Mouse (Mus musculus): Measurements from ENCODE around the gene Gm20661.

The Gm20661 gene

GRCm38 (mm10) chr9:107982681-107983346, at the start of gene Gm20661:
TSS of gene Gm20661 (plus strand) at chr9:107983058.
- DNase-seq (ENCODE audit: extremely low read depth, insufficient read length, low spot score), result no peak

DNA sequence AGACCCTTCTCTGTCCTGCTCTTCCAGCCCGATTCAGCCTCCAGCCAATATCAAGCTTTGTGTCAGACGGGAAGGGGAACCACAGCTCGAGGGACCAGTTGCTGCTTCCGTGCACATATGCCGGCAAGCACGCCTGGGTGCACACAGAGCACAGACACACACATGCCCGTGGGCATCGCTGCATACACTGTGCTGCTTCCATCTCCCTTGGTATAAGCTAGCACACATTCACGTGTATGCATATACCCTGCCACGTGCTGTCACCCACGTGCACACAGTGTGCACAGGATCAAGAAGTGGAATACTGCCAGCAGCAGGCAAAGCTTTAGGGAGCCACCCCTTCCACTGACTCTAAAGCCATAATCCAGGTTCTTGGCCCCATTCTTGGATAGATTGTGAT, 48.7 kb upstream of the Gm20661 start:
- no peak for DNase-seq (ENCODE audit: extremely low read depth, insufficient read length, low spot score)

DNA sequence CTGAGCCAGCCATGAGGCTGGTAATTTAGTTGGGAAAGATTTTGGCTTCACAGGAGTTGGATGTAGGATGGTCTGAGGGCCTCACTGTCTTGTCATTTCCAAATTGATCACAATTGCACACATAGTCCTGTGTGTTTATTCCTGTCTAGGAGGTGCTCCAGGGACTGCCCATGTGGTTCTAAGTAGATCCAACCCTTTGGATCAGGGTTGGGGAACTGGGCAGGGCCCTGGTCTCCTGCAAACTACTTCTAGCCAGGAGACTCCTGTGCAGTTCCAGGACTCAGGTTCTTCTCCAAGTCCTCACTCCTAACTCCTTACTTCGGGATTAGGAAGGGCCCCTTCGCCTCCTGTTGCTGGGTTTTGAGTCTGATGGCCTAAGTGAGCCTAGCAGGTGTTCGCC, 47.5 kb upstream of the Gm20661 start, which contains the start of gene Camkv:
Gene Camkv (plus strand): TSS at position 301 of the 400 bp plus-strand sequence.
- DNase-seq (ENCODE audit: extremely low read depth, insufficient read length, low spot score), result no peak

- no peak for DNase-seq (ENCODE audit: extremely low read depth, insufficient read length, low spot score)
Measured at GRCm38 (mm10) chr9:107935790-107936214, 47.1 kb upstream of the Gm20661 start.

GRCm38 (mm10) chr9:107936215-107936822, 46.5 kb upstream of the Gm20661 start:
- DNase-seq (ENCODE audit: extremely low read depth, insufficient read length, low spot score), result no peak

- DNase-seq (ENCODE audit: extremely low read depth, insufficient read length, low spot score), result no peak
Measured at GRCm38 (mm10) chr9:107936831-107937230, 46.0 kb upstream of the Gm20661 start.

DNA sequence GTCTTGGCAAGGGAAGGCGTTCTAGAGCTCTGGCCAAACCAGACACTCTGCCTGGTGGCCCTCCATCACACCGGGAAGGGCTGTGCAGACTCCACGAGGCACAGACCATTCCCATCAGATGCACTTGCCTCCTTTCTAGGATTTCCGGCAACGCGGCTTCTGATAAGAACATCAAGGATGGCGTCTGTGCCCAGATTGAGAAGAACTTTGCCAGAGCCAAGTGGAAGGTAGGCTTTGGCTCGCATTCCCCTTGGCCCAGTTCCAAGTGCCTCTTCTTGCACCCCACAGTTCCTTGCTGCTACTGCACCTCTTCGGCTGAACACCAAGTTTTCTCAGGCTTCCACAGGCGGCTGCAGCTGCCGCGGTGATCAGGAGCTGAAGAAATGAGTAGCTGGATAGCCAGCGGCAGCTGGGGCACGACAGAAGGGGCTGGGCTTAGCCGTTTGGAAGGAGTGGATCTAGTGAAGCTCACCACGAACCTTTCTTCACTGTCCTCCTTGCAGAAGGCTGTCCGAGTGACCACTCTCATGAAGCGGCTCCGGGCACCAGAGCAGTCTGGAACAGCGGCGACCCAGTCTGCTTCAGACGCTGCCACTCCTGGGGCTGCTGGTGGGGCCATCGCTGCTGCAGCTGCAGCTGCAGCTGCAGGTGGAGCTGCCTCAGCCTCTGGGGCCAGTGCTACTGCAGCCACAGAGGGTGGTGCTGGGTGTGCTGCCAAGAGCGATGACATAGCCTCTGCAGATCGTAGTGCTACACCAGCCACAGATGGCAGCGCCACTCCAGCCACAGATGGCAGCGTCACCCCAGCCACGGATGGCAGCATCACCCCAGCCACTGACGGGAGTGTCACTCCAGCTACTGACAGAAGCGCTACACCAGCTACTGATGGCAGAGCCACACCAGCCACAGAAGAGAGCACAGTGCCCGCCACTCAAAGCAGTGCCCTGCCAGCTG, 35.3 kb upstream of the Gm20661 start:
- DNase-seq (ENCODE audit: extremely low read depth, insufficient read length, low spot score), result peak; percentile 89

DNA sequence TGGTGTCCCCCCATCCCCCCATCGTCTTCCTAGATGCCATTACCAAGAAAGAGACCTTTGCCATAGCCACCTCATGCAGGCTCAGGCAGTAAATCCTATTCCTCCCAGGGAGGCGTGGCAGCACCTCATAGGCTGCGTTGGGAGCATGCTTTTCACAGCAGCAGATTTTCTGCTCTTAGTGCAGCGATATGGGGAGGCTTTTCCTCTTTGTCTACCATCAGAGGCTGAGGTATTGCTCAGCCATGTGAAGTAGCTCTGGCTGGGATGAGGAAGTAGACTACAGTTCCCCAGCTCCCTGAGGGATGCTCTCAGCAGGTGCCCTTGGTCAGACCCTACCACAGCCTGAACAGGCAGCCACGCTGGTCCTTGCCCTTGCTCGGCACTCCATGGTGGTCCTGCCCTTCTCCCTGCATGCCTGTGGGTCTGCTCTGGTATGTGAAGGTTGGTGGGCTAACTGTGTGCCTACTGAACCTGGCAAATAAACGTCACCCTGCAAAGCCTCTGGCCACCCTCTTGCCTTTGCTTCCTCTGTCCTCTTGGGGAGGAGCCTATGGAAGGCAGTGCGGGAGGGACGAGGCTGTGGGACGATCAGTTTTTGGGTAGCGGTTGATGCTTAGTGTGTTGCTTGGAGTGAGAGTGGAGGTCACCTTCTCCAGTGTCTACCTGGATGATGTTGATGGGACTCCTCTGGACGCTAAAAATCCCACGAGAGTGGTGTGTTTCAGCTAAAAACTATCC, 33.5 kb upstream of the Gm20661 start:
- no peak for DNase-seq (ENCODE audit: extremely low read depth, insufficient read length, low spot score)

DNA sequence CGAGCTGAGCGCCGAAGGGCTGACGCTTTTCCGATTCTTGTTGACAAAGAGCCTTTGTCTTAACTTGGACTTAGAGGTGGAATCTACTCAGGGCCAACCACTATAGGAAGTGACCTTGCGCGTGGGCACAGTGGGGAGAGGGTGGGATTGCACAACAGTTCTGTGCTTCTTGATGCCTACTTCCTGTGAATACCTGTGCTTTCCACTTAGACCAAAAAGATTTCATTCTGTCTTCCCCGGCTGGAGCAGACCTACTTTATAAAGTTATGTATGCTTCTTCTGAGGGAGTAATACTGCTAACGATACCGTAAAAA, 33.0 kb upstream of the Gm20661 start, which contains the start of gene Traip:
Gene Traip (plus strand): TSS at position 215 of the 314 bp plus-strand sequence.
- no peak for DNase-seq (ENCODE audit: extremely low read depth, insufficient read length, low spot score)

DNA sequence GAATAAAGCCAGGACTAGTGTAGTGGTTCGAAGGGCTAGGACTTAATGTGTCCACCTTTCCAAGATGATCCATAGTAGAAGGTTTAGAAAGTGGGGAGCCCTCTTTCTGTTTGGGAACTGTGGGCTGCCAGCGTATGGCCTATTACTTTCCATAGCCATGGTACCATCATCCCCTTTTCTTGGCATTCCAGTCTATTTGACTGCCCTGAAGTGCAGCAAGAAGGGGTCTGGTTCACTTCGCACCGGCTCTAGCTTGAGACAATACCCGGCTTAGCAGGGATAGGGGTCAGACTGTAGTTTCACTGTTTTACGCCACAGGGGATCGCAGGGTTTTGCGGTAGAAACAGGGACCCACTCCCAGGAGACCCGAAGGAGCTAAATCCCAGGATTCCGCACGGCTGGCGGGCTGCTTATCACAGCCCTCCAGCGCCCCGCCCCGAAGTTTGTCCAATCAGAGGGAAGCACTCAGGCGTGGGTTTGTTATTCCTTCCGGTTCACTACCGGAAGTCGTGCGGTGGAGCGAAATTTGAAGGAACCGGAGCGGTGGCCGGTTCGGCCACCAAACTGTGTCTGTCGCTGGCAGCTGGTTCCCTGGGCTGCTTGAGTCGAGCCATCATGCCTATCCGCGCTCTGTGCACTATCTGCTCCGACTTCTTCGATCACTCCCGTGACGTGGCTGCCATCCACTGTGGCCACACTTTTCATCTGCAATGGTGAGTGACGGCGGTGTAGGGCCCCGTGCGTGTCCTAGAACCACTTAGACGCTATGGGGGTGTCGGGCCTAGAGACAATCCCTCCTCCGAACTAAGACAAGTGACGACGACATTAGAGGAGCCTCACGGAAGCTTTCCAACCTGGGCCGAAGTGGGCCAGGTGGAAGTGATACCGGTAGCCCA, 32.1 kb upstream of the Gm20661 start:
- DNase-seq (ENCODE audit: extremely low read depth, insufficient read length, low spot score), result peak; percentile 81

DNA sequence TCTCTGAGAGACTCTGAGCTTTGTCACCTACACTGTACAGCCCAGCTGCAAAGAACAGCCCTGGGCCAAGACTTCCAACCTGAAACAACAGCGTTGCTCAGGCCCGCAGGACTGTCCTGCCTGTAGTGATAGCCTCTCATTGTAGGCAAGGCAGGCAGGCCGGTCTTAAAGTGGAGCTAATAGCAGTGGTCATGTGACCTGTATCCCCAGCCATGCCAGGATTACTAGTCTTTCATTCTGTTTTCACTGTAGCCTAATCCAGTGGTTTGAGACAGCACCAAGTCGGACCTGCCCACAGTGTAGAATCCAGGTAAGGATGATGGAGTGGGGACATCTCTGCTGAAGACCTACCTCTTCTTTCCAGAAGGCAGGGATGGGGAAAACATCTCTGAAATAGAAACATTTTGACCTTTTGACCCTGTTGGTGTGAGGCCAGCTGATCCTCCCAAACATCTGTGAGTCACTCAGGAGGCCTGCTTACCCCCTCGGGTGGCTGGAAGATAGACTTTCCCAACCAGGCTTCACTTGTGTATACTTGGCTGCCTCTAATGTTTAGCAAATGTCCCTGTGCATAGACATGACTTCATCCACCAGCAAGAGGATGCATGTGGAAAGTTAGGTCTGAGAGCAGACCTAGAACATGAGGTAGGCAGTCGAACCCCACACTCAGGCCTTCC, 27.1 kb upstream of the Gm20661 start:
- no peak for DNase-seq (ENCODE audit: extremely low read depth, insufficient read length, low spot score)

DNA sequence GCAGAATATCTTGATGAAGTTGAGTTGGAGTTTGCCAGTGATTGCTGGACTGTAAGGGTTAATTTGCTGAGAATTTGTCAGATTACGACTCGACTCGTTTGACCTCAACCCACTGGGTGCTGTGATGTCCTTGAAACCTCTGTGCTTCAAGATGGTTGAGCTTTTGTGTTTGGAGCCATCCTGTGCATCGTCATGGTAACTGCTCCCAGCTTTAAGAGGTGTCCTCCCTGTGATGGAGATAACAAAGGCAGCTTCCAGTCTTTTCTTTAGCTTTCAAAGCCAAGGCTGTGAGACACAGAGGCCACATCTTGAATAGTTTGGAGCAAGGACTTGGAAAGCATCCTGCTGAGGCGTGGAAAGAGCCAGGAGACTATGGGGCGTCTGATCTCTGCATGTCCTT, 25.7 kb upstream of the Gm20661 start:
- no peak for DNase-seq (ENCODE audit: extremely low read depth, insufficient read length, low spot score)

GRCm38 (mm10) chr9:107959896-107960295, 23.0 kb upstream of the Gm20661 start:
- DNase-seq (ENCODE audit: extremely low read depth, insufficient read length, low spot score), result no peak

DNA sequence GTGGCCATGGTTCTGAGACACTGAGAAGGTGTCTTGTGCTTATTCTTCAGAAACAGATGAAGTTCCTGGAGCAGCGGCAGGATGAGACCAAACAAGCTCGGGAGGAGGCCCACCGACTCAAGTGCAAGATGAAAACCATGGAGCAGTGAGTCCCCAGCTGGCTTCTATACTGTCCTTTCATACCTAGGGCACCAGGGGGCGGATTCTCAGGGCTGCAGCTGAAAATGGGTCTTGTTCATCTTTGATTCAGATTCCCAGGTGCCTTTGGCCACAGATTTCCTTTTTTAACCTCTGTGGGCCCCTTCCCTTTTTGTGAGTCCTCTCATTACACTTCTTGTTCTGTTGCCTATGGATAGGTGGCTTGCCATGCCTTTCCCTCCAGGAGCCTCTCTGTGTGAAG, 21.9 kb upstream of the Gm20661 start:
- DNase-seq (ENCODE audit: extremely low read depth, insufficient read length, low spot score), result no peak

- no peak for DNase-seq (ENCODE audit: extremely low read depth, insufficient read length, low spot score)
Measured at GRCm38 (mm10) chr9:107961351-107961762, 21.5 kb upstream of the Gm20661 start.

DNA sequence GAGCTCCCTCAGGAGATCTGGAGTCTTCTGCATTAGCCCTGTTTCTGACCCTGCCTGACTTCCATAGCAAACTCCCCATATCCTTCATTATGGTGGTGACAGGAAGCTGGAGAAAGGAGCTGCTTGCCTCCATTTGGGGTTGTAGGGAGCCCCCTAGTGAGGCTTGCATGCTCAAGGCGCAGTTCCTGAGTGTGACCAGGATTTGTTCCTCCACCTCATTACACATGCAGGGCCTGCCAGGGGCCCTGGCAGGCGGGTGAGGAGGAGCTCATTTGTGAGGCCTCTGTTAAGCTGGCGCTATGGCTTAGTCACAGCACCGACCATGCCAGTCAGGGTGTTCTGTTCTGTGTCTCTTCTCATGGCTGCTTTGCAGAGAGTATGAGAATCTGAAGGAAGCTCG, 21.0 kb upstream of the Gm20661 start:
- no peak for DNase-seq (ENCODE audit: extremely low read depth, insufficient read length, low spot score)

GRCm38 (mm10) chr9:107962916-107963315, 19.9 kb upstream of the Gm20661 start:
- DNase-seq (ENCODE audit: extremely low read depth, insufficient read length, low spot score), result no peak

- DNase-seq (ENCODE audit: extremely low read depth, insufficient read length, low spot score), result peak; percentile 33
Measured at GRCm38 (mm10) chr9:107963700-107964099, 19.2 kb upstream of the Gm20661 start.

- no peak for DNase-seq (ENCODE audit: extremely low read depth, insufficient read length, low spot score)
Measured at GRCm38 (mm10) chr9:107964681-107965080, 18.2 kb upstream of the Gm20661 start.
